ENCODE assay signal across 20 mouse cellular contexts in the genomic region with DNA sequence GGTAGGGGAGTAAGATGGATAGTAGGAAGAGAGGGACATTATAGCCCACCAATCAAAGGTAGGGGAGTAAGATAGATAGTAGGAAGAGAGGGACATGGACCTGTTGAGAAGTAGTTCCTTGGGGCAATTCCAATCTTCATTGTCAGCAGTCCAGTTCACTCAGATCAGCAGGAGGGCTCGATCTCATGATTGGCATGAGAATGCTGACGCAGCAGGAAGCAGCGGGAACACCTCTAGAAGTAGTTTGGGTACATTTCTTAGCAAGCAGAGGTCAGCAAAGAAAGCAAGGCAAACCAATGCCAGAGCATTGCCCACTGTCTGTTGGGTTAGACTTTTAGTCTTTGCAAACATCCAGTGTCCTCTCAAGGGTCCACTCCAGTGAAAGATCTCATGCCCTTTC.
"Had no signal": no experiment of that assay in that cellular context is flagged by ENCODE, and none has a peak within 500 bp of the region (broad histone marks: within the 10 kb centered on the region; RNA-seq: fewer than 3 reads in every experiment).

No protein-coding gene starts in this region.

- DNase-seq: lung, adult 18-20 months; lung, embryonic 14.5 days; lung, postnatal 10 days; lung, postnatal 4 days; midbrain, embryonic 14.5 days; retina, postnatal 1 day; right cerebral cortex, adult 18-20 months; right cerebral cortex, postnatal 25 days; right cerebral cortex, postnatal 4 days; spleen, adult 18-20 months; thymus, adult 2 months; thymus, postnatal 25 days; thymus, postnatal 4 days had no signal

- H3K9ac ChIP-seq: lung, embryonic 14.5 days; midbrain, embryonic 12.5 days; neural tube, embryonic 13.5 days; neural tube, embryonic 15.5 days; stomach, embryonic 15.5 days had no signal

- H3K27ac ChIP-seq: midbrain, embryonic 10.5 days; midbrain, embryonic 12.5 days; neural tube, embryonic 13.5 days; neural tube, embryonic 15.5 days; stomach, embryonic 15.5 days; stomach, postnatal 0 days had no signal

- H3K9me3 ChIP-seq: midbrain, embryonic 10.5 days; midbrain, embryonic 12.5 days; neural tube, embryonic 13.5 days; neural tube, embryonic 15.5 days; stomach, embryonic 15.5 days had no signal

- H3K27me3 ChIP-seq: midbrain, embryonic 12.5 days; neural tube, embryonic 13.5 days; neural tube, embryonic 15.5 days; stomach, embryonic 15.5 days had no signal

- H3K4me1 ChIP-seq: midbrain, embryonic 10.5 days; midbrain, embryonic 12.5 days; neural tube, embryonic 13.5 days; neural tube, embryonic 15.5 days; stomach, embryonic 15.5 days had no signal

- H3K4me3 ChIP-seq: midbrain, embryonic 10.5 days; midbrain, embryonic 12.5 days; myocyte; neural tube, embryonic 13.5 days; neural tube, embryonic 15.5 days; stomach, embryonic 15.5 days had no signal
